Mouse (Mus musculus): ENCODE measurements around the gene Evx2. TPM values are rescaled to one million over a fixed set of nuclear protein-coding genes. Genes with fewer than 3 reads are reported as not detected.

Evx2 gene
- total RNA-seq, 2 experiments from 2014 or later, result not detected

- DNase-seq (ENCODE audit: low spot score in 2 of 2), result no peak
Measured at GRCm38 (mm10) chr2:74667842-74668357, 8.5 kb upstream of the Evx2 start, which contains the start of gene Hoxd13. Gene Hoxd13 (plus strand): TSS chr2:74668310.

GRCm38 (mm10) chr2:74667191-74667841 is 8.0 kb upstream of the Evx2 start:
- DNase-seq (ENCODE audit: low spot score in 2 of 2), result no peak

- DNase-seq (ENCODE audit: low spot score in 2 of 2), result no peak
Measured at GRCm38 (mm10) chr2:74666411-74666810, 7.1 kb upstream of the Evx2 start.

GRCm38 (mm10) chr2:74663291-74663925 is 4.1 kb upstream of the Evx2 start:
- DNase-seq (ENCODE audit: low spot score in 2 of 2), result no peak

- no peak for DNase-seq (ENCODE audit: low spot score in 2 of 2)
Measured at GRCm38 (mm10) chr2:74661685-74662084, 2.3 kb upstream of the Evx2 start.

GRCm38 (mm10) chr2:74660421-74661375 is 1.3 kb upstream of the Evx2 start:
- no peak for DNase-seq (ENCODE audit: low spot score in 2 of 2)

GRCm38 (mm10) chr2:74658667-74659371 is 538 bp downstream of the Evx2 start:
- no peak for DNase-seq (ENCODE audit: low spot score in 2 of 2)

GRCm38 (mm10) chr2:74658024-74658666 is 1.2 kb downstream of the Evx2 start:
- no peak for DNase-seq (ENCODE audit: low spot score in 2 of 2)

GRCm38 (mm10) chr2:74657251-74658023 is 1.9 kb downstream of the Evx2 start:
- no peak for DNase-seq (ENCODE audit: low spot score in 2 of 2)

GRCm38 (mm10) chr2:74656632-74657021 is 2.7 kb downstream of the Evx2 start:
- DNase-seq (ENCODE audit: low spot score in 2 of 2), result no peak

GRCm38 (mm10) chr2:74655821-74656631 is 3.3 kb downstream of the Evx2 start:
- DNase-seq (ENCODE audit: low spot score in 2 of 2), result no peak

GRCm38 (mm10) chr2:74655420-74655781 is 4.0 kb downstream of the Evx2 start:
- no peak for DNase-seq (ENCODE audit: low spot score in 2 of 2)

- DNase-seq (ENCODE audit: low spot score in 2 of 2), result no peak
Measured at GRCm38 (mm10) chr2:74654743-74655419, 4.5 kb downstream of the Evx2 start.

GRCm38 (mm10) chr2:74653781-74654535 is 5.4 kb downstream of the Evx2 start:
- DNase-seq (ENCODE audit: low spot score in 2 of 2), result no peak

GRCm38 (mm10) chr2:74652996-74653340 is 6.4 kb downstream of the Evx2 start:
- DNase-seq (ENCODE audit: low spot score in 2 of 2), result no peak

- DNase-seq (ENCODE audit: low spot score in 2 of 2), result no peak
Measured at GRCm38 (mm10) chr2:74647082-74647864, 12.1 kb downstream of the Evx2 start.

- no peak for DNase-seq (ENCODE audit: low spot score in 2 of 2)
Measured at GRCm38 (mm10) chr2:74645631-74646030, 13.7 kb downstream of the Evx2 start.

Data from adrenal gland, adult 18-20 months (tissue).